Mouse (Mus musculus) kidney, adult 8-10 months (tissue): ENCODE results near the gene Ccdc77.
"Not testable (repeated sequence)": the region's sequence is repeated elsewhere in the genome, so short reads cannot be mapped to it uniquely, and the experiment has no call there.

ENCODE experiments used
- DNase-seq, 2 experiments: peaks; one replicate each; pipeline ENCODE4 v3.0.0; 2022

The Ccdc77 gene

DNA sequence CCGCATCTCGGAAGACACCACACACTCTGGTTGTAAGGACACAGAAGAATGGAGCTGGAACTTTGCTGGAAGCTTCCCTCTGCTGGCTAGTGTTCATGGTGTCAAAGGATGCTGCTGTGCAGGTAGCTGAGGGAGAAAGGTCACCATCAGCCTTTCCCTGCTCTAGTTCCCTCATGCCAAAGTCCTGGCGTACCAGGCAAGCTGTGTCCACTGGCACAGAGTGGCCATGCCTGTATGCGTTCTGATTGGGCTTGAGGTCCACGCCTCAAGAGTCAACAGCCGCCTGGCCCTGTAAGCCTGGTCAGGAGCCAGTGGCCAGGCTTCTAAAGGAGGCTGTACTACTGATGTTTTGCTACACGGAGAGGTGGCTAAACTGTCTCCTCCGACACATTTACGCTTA lies 54.8 kb downstream of the Ccdc77 start:
- DNase-seq = peak; percentile 67 to 71

DNA sequence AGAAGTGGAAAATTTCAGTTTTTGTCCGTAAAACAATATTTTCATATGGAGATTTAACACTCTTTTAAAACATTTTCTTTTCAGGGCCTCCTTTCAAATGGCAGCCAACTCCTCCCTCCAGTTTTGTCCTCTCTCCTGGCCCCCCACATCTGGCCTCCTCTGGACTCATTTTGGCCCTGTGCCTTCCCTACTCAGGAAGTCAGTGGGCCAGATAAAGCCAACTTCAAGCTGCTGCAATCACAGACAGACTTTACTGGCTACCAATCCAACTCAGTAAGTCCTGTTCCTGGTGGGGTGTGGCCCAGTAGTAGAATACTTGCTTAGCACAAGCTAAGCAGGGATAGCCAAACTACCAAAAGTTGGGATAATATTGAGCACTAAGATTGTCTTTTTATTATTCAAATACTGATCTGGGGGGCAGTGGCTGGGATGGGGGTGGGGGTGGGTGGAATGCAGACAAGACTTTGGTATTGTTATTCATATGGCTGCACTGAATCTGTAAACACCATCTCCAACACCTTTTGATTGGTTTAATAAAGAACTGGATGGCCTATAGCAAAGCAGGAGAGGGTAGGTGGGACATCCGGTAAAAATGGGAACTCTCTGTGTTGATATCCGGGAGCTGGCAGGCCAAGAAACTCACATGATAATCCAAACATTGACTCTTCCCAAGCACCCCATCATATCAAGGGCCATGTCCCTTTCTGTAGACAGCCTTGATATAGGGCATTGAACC lies 57.1 kb downstream of the Ccdc77 start:
- DNase-seq = no peak

DNA sequence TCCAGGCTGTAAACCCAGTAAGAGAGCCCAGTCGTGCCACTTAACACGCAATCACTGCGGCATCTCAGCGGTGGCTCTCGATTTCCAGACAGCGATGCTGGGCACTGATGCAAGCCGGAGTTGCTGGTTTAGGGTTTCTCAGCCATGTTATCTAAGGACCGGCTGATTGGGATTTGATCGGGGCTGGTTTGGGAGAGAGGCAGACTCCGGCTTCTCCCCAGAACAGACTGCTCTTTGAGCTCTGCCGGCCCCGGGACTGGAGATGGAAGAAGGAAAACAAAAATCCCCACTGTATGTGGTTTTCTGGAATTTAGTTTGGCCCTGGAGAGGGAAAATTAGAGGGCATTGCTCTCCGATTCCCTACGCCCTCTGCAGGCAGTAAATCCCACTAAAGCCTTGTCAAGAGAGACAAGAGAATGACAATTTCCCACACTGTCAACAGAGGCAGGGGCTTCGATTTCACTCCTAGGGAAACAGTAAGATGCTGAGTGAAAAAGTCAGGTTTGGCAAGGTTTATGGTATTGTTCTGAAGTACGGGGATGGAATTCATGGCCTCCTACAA lies 61.3 kb downstream of the Ccdc77 start:
- no peak for DNase-seq

DNA sequence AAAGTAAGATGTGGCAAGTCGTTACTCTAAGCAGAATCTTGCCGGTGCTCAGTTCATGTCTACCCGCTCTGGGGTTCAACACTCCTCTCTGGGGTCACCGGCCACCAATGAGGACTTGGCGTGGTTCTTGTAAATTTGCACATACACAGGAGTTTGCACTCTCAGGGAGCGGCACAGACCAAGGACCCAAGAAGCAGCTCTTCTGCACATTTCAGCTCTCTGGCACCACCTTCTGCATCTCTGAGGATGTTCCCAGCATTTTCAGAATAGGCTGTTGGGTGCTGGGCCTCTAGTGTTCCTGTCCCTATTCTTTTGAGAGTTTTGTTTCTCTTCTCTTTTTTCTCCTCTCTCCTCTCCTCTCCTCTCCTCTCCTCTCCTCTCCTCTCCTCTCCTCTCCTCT lies 63.0 kb downstream of the Ccdc77 start:
- DNase-seq = peak; percentile 40 to 56

DNA sequence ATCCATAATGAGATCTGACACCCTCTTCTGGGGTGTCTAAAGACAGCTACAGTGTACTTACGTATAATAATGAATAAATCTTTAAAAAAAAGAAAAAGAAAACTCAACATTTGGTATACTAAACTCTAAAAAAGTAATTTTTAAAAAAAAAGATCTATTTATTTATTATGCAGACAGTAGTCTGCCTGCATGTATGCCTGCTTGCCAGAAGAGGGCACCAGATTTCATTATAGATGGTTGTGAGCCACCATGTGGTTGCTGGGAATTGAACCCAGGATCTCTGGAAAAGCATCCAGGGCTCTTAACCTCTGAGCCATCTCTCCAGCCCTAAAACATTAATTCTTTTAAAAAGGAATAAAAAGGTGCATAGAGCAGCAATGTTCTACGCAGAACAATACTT lies 67.6 kb downstream of the Ccdc77 start:
- DNase-seq = not testable (repeated sequence)

DNA sequence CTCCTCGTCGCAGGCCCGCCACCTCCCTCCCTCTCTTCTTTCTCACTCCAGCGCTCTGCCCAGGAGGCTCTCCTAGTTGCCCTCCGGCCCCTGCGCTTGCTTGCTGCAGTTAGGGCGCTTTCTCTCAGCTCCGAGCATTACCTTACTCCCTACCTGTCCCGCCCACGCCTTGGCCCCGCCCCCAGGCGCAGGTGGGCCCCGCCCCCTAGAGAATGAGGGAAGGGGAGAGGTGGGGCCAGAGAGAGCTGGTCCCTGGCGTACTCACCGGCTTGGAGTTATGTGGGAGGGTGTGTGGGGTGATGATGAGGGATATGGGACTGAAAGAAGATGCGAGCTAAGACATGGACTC lies 69.4 kb downstream of the Ccdc77 start:
- peak; percentile 88 to 90 for DNase-seq

DNA sequence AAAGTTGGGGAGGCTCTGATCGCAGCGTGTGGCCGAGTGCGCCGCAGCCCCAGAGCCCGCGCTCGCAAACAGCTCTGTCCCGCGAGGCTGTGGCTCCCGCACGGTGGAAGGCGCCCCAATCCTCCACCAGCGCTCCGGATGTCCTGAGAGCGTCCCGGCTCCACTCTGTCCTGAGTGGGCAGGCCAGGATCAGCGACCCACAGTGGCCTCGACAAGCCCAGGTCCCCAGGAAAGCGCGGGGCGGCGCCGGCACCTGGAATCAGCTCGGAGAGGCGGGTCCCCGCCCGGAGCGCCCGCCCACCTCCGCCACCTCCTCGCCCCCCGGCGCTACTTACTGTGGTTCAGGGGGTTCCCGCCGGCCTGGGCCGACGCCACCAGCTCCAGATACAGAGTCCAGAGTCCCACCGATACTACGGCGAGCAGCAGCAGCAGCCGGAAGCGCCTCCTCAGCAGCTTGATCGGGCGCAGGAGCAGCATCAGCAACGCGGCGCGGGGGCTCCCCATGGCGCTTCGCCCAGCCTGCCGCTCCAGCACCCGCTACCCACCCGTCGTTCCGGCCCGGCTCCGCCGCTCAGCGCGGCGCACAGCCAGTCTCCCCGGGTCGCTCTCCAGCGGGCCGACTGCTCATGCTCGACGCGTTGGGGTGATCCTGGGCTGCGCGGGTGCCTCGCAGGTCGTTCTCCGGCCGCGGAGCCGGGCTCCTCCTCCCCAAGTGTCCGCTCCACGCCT lies 70.0 kb downstream of the Ccdc77 start, which contains the start of the genes D330020A13Rik and B4galnt3:
TSS of gene D330020A13Rik (plus strand) at position 309 of the 729 bp plus-strand sequence.
TSS of gene B4galnt3 (minus strand) at position 504 of the 729 bp plus-strand sequence.
- peak; percentile 36 to 52 for DNase-seq

DNA sequence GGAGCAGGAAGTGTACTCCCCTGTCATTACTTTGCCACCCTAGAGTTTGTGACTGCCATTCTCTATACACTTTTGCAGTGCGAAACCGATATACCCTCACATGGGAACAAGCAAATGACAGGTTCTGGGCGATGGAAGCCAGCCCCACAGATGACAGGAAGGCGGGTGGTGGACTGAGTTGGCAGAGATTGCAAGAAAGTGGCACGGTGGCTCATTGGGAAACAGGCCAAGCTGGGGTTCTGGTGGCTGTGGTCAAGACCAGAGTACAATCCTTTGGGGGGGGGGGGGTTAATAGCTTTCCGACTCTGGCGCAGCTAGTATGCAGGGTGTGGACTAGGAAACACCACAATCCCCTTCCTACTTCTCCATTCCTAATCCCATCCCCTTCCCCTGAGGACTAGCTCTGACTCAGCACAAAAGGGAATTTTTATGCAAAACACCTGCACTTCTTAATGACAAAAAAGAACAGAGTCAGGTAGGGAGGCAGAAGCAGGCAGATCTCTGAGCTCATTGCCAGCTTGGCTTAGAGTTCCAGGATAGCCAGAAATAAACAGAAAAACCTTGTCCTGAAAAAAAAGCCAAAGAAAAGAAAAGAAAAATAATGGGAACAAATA lies 72.7 kb downstream of the Ccdc77 start:
- no peak for DNase-seq

DNA sequence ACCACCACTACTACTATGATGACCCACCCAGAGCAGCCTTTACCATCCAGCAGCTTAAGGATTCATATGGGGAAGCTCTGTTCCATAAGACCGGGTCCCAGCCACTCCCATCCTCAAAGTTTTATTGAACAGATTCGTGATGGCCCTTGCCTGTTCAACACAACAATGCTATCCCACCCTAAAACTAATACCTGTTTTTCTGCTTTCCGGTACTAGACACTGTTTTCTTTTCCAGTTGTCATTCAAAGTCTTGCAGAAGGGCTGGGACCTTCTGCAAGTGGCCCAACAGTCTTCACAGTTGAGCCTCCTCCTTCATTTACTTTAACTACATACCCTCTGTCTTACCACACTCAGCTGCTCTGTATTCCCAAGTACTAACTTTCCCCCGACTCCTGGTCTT lies 74.7 kb downstream of the Ccdc77 start:
- no peak for DNase-seq

DNA sequence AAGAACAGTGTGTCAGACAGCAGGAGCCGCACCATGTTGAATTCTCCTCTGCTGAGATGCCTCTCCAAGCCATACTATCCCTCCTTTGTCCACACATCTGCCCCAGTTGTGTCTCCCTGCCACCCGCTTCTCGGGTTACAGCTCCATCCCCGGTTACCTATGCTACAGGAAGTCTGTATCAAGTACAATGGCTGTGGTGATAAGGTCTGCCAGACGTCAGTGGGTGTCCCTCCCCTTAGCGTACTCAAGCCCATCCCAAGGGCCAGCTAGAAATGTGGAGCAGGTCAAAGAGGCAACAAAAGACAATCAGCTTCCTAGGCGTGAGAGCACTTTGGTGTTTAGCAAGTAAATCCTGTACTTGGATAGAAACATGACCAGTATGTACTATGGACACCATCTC lies 75.6 kb downstream of the Ccdc77 start:
- DNase-seq = no peak

DNA sequence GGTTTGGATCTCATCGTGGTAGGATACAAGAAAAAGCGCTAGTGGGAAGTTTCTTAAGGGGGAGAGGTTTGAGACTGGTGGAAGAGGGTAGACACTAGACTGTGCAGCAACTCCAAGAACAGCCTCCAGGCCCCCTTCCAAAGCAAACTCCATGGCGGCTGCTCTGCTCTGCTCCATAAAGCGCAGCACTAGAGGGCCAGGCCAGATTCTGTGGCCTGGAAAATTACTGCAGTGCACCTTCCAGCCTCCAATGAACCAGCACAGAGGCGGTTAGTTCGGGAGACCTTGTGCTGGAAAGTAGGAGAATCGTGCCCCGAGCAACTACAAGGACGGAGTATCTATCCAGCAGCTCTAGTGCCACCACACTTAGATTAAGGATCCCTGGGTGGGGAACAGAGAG lies 76.9 kb downstream of the Ccdc77 start:
- peak in 1 of 2 experiments; percentile 19 for DNase-seq

DNA sequence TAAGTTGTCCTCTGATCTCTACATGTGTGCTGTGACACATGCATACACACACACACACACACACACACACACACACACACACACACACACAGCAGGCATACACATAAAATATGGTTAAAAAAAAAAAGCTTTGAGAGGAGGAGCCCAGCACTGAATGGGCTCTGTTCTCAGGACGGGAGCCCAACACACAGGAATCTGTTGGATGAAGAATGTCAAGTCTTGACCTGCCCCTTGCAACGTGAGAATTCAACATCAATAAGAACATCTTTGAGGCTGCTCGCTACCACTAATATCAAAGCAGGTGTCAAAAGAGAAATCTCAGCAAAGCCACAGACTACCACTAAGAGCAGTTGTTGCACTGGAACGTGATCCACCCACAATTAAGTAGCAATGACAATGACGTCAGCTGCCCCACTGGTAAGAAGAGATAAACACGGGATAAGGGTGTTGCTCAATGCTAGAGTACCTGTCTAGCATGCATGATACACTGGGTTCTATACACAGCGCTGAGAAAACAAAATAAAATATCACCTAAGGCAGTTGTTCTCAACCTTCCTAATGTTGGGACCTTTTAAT lies 87.2 kb downstream of the Ccdc77 start:
- no peak for DNase-seq

DNA sequence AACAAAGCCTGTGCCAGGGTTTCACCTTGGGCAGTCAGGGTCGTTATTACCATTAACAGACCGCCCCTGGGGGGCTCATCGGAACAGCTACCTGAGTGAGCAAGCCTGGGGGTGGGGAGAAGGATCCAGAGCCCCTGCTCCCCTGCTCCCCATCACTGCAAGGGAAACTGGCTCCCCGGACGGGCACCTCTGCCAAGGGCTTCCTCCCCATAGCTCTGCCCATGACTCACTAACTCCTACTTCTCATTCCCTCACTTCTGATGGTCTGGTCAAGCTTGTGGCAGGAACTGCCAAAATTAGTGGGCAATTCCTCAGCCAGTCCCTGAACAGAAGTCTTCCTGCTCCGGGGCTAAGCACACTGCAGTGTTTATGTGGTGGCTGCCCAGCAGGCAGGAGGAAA lies 88.9 kb downstream of the Ccdc77 start:
- DNase-seq = no peak

DNA sequence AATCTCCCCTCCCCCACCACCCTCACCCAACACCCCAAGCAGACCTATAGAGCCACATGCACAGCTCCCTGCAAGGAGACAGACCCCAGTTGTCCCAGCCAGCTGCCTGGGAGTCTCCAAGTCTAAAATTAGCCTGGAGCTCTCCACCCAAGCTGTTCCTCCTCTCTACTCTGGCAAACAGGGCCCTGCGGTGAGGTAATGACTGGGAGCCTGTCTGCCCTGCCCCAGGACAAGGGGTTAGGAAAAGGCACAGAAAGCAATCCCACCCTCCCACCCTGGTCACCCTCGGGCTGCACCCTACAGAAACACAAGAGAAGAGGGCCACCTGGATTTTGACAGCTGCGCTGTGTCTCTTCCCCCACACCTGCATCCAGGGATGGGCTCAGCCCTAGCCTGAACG lies 89.3 kb downstream of the Ccdc77 start:
- no peak for DNase-seq
